Comparison of ENCODE assay signal across 8 mouse cellular contexts in the genomic region with DNA sequence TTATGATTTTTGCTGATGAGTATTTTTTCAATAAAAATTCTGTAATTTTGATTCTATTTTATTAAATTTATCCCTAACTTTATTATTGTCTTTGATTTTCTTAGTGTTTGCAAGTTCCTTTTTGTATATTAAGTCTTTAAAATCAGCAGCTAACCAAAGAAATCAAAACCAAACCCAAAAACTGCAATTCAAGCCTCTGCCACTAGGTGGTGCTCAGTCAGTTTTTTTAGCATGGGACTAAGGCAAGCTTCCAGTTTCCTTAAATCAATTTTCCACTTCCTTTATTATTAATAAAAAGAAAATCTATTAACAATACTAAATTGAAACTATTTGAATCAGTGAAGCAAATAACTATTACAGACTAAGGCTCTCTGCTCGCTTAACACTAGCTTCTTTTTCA.
DNase-seq lines count a peak whose midpoint lies in the region; ATAC-seq lines count a peak whose summit lies in the region.

No protein-coding gene starts in this region.

- no peak overlapping the region for H3K27ac ChIP-seq in forebrain, embryonic 14.5 days (ENCODE audit: low read depth, low read length)
- H3K27ac ChIP-seq in forebrain, embryonic 15.5 days (replicated peaks) = no peak overlapping the region

- DNase-seq in forebrain, embryonic 14.5 days (ENCODE audit: low spot score) = peak; percentile 80
- DNase-seq in right cerebral cortex, adult 18-20 months = peak; percentile 23
- DNase-seq in right cerebral cortex, postnatal 36 days (ENCODE audit: low spot score in 2 of 2) = no peak
- peak; percentile 48 for DNase-seq in c-Kit-positive CD71-positive TER-119-negative erythroid progenitor cells, embryonic 14.5 days (ENCODE audit: low read depth)
- peak; percentile 82 for DNase-seq in hindlimb bud, embryonic 11.5 days (ENCODE audit: extremely low spot score, low read depth, low spot score)
- DNase-seq in lung, postnatal 10 days = peak; percentile 69
- DNase-seq in thymus, postnatal 25 days = peak; percentile 49

- no peaks in the 10 kb centered on the region for H3K9me3 ChIP-seq in forebrain, embryonic 14.5 days (replicated peaks; ENCODE audit: control insufficient read depth, low read length)
- H3K9me3 ChIP-seq in forebrain, embryonic 15.5 days = no peaks in the 10 kb centered on the region

- no peak overlapping the region for H3K4me3 ChIP-seq in forebrain, embryonic 14.5 days (ENCODE audit: low read depth, low read length)
- no peak overlapping the region for H3K4me3 ChIP-seq in forebrain, embryonic 15.5 days

- no peaks in the 10 kb centered on the region for H3K27me3 ChIP-seq in forebrain, embryonic 14.5 days (replicated peaks; ENCODE audit: control insufficient read depth, insufficient read depth, low read length)
- H3K27me3 ChIP-seq in forebrain, embryonic 15.5 days = no peaks in the 10 kb centered on the region

- no peak overlapping the region for H3K4me2 ChIP-seq in forebrain, embryonic 14.5 days (ENCODE audit: low read length)
- H3K4me2 ChIP-seq in forebrain, embryonic 15.5 days (replicated peaks) = no peak overlapping the region

- H3K9ac ChIP-seq in forebrain, embryonic 14.5 days (ENCODE audit: low read length) = no peak overlapping the region
- no peak overlapping the region for H3K9ac ChIP-seq in forebrain, embryonic 15.5 days (replicated peaks)

- no peak for ATAC-seq in forebrain, embryonic 14.5 days
- ATAC-seq in forebrain, embryonic 15.5 days (replicated peaks) = no peak

- 20% methylated on average over 1 of the region's 1 CpGs for WGBS in forebrain, embryonic 14.5 days
- WGBS in forebrain, embryonic 15.5 days = 15% methylated on average over 1 of the region's 1 CpGs

- no peaks in the 10 kb centered on the region for H3K4me1 ChIP-seq in forebrain, embryonic 14.5 days (ENCODE audit: control insufficient read depth, insufficient read depth, low read length)
- no peaks in the 10 kb centered on the region for H3K4me1 ChIP-seq in forebrain, embryonic 15.5 days

- H3K36me3 ChIP-seq in forebrain, embryonic 14.5 days (ENCODE audit: control insufficient read depth, insufficient read depth, low read length) = no peaks in the 10 kb centered on the region
- H3K36me3 ChIP-seq in forebrain, embryonic 15.5 days = no peaks in the 10 kb centered on the region

Comparison
In these comparisons a context has a peak if more than half of its experiments do, and no peak if none do; other contexts are left out.
1. DNase-seq: peak in forebrain, embryonic 14.5 days (single experiment), right cerebral cortex, adult 18-20 months (single experiment), c-Kit-positive CD71-positive TER-119-negative erythroid progenitor cells, embryonic 14.5 days (single experiment), hindlimb bud, embryonic 11.5 days (single experiment), lung, postnatal 10 days (single experiment) and thymus, postnatal 25 days (single experiment); none in right cerebral cortex, postnatal 36 days (0 of 2).